Mouse (Mus musculus) brown adipose tissue, adult 24 weeks (tissue): ENCODE results near the gene Slxl1. TPM values are rescaled to one million over a fixed set of nuclear protein-coding genes. Genes with fewer than 3 reads are reported as not detected.
"Not testable (repeated sequence)": the region's sequence is repeated elsewhere in the genome, so short reads cannot be mapped to it uniquely, and the experiment has no call there.

Experiments used
- H3K27ac ChIP-seq: fragments of 200-500 bp; replicated peaks from 2 replicates; pipeline ENCODE4 v1.5.1; 2012; ENCODE audit warnings: low read depth, mild to moderate bottlenecking, low read length
- H3K4me1 ChIP-seq: fragments of 200-500 bp; 2 replicates; pipeline ENCODE4 v1.6.1; 2012; ENCODE audit warnings: low read length, mixed read lengths; ENCODE audit not compliant: control insufficient read depth, insufficient read depth, insufficient read length
- H3K4me3 ChIP-seq: fragments of 200-500 bp; 2 replicates; pipeline ENCODE4 v1.5.1; 2012; ENCODE audit warnings: low read depth, mild to moderate bottlenecking, low read length, moderate library complexity; ENCODE audit not compliant: insufficient read depth
- polyA plus RNA-seq: library from polyadenylated mRNA; stranded (reverse); fragments of >200 nt; gene quantifications from 2 replicates; pipeline ENCODE4 v1.2.4, GENCODE M21; 2012; ENCODE audit not compliant: missing spikeins, insufficient read depth, insufficient read length

Gene Slxl1
- not detected in 2 replicates for polyA plus RNA-seq

- not testable (repeated sequence) for H3K4me3 ChIP-seq, H3K27ac ChIP-seq, H3K4me1 ChIP-seq
These were observed at the start of gene Slxl1 for GRCm38 (mm10) chrX:55226576-55226975. Gene Slxl1 (plus strand): TSS chrX:55226876.
